Comparison of ENCODE assay signal across 11 mouse cellular contexts in the genomic region with DNA sequence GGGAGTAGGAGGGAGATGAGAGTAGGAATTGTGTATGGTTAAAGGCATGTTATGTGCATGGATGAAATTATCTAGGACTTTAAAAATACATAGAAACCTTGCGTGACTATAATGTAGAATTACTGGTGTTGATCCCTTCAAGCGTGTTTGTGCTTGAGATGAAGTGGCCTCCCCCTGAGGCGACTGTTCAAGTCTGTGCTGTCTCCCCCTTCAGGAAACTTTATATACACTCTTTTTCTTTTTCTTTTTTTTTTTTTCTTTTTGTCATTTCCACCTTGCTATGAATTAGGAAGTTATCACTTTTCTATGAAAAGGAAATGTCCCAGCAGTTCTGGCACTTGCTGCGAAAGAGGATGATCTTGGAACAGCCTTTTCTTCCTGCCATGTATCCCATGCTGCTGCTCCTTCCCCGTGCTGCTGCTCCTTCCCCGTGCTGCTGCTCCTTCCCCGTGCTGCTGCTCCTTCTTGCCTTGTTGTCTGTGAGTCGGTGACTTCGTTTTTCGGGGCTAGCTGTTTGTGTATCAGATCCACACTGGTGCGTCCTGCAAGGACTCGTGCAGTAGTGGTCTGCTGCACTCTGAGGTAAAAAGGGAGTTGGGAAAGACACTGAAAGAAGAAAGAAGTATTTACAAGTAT. TPM values are rescaled to one million over a fixed set of nuclear protein-coding genes. Genes with fewer than 3 reads are reported as not detected.
DNase-seq lines count a peak whose midpoint lies in the region; ATAC-seq and TF ChIP-seq lines count a peak whose summit lies in the region.
"Had no signal": no experiment of that assay in that cellular context is flagged by ENCODE, and none has a peak within 500 bp of the region (broad histone marks: within the 10 kb centered on the region; RNA-seq: fewer than 3 reads in every experiment).

No protein-coding gene starts in this region.

- H3K9ac ChIP-seq in midbrain, embryonic 14.5 days (replicated peaks; ENCODE audit: low read length): no peak overlapping the region
- no peak overlapping the region for H3K9ac ChIP-seq in stomach, embryonic 14.5 days (replicated peaks; ENCODE audit: low read depth, low read length)
- H3K9ac ChIP-seq: embryonic facial prominence, embryonic 13.5 days; hindbrain, embryonic 12.5 days; liver, embryonic 13.5 days had no signal

- no peaks in the 10 kb centered on the region for H3K9me3 ChIP-seq in midbrain, embryonic 10.5 days (replicated peaks)
- H3K9me3 ChIP-seq in midbrain, embryonic 14.5 days (ENCODE audit: control insufficient read depth, low read length): no peaks in the 10 kb centered on the region
- H3K9me3 ChIP-seq in stomach, embryonic 14.5 days (ENCODE audit: control insufficient read depth, low read depth, low read length): no peaks in the 10 kb centered on the region
- H3K9me3 ChIP-seq: embryonic facial prominence, embryonic 13.5 days; hindbrain, embryonic 12.5 days; liver, embryonic 13.5 days had no signal

- H3K4me1 ChIP-seq in kidney, adult 2 months (ENCODE audit: control insufficient read depth, insufficient read depth, low read length): peaks cover 22% of the 10 kb centered on the region
- peaks cover 31% of the 10 kb centered on the region for H3K4me1 ChIP-seq in midbrain, embryonic 10.5 days
- 0 out of 2 replicates have a peak, but pooled peaks cover 4% of the 10 kb centered on the region for H3K4me1 ChIP-seq in midbrain, embryonic 14.5 days (ENCODE audit: control insufficient read depth, insufficient read depth, low read length)
- peaks cover 34% of the 10 kb centered on the region for H3K4me1 ChIP-seq in stomach, embryonic 14.5 days (ENCODE audit: control insufficient read depth, insufficient read depth, low read length)

- H3K4me2 ChIP-seq in midbrain, embryonic 14.5 days (ENCODE audit: low read length): no peak overlapping the region
- no peak overlapping the region for H3K4me2 ChIP-seq in stomach, embryonic 14.5 days (replicated peaks; ENCODE audit: low read depth, low read length)
- H3K4me2 ChIP-seq: embryonic facial prominence, embryonic 13.5 days; hindbrain, embryonic 12.5 days; liver, embryonic 13.5 days had no signal

- H3K4me3 ChIP-seq in kidney, adult 2 months (ENCODE audit: insufficient read depth, low read depth, low read length): no peak overlapping the region
- no peak overlapping the region for H3K4me3 ChIP-seq in midbrain, embryonic 10.5 days
- H3K4me3 ChIP-seq in midbrain, embryonic 14.5 days (replicated peaks; ENCODE audit: low read depth, low read length): no peak overlapping the region
- H3K4me3 ChIP-seq in stomach, embryonic 14.5 days (ENCODE audit: low read depth, low read length): no peak overlapping the region
- H3K4me3 ChIP-seq: embryonic facial prominence, embryonic 13.5 days; hindbrain, embryonic 12.5 days; liver, embryonic 13.5 days had no signal

- TF ChIP-seq CTCF in kidney, adult 2 months (conservative IDR thresholded peaks at IDR 0.05; ENCODE audit: insufficient read depth, insufficient read length, low read depth, low read length): no peak

- 59% methylated on average over 12 of the region's 12 CpGs for WGBS in kidney, adult 2 months
- 83% methylated on average over 12 of the region's 12 CpGs for WGBS in midbrain, embryonic 10.5 days
- 74% methylated on average over 12 of the region's 12 CpGs for WGBS in midbrain, embryonic 14.5 days
- 79% methylated on average over 12 of the region's 12 CpGs for WGBS in stomach, embryonic 14.5 days

- no peak for ATAC-seq in midbrain, embryonic 14.5 days (ENCODE audit: low FRiP score, low TSS enrichment)
- ATAC-seq in stomach, embryonic 14.5 days (ENCODE audit: insufficient number of reproducible peaks, insufficient read depth, low FRiP score, low read depth): no peak

- no peaks in the 10 kb centered on the region for H3K36me3 ChIP-seq in kidney, adult 2 months (ENCODE audit: control insufficient read depth, insufficient read depth, low read length)
- H3K36me3 ChIP-seq in midbrain, embryonic 10.5 days: no peaks in the 10 kb centered on the region
- H3K36me3 ChIP-seq in midbrain, embryonic 14.5 days (ENCODE audit: control insufficient read depth, insufficient read depth, low read length): no peaks in the 10 kb centered on the region
- H3K36me3 ChIP-seq in stomach, embryonic 14.5 days (ENCODE audit: control insufficient read depth, insufficient read depth, low read length): no peaks in the 10 kb centered on the region
- H3K36me3 ChIP-seq: hindbrain, embryonic 12.5 days; liver, embryonic 13.5 days had no signal

- DNase-seq in adrenal gland, adult 2 months: peak; percentile 30
- no peak for DNase-seq in adrenal gland, postnatal 25 days
- no peak for DNase-seq in kidney, adult 2 months
- no peak for DNase-seq in kidney, adult 9 months
- no peak for DNase-seq in midbrain, embryonic 10.5 days (ENCODE audit: low spot score)
- no peak for DNase-seq in midbrain, embryonic 14.5 days
- no peak for DNase-seq in spleen, postnatal 36 days (ENCODE audit: low spot score in 2 of 2)
- DNase-seq: liver, embryonic 13.5 days had no signal

- H3K27ac ChIP-seq in kidney, adult 2 months (ENCODE audit: insufficient read depth, low read depth, low read length): peak overlapping the region; percentile 73
- H3K27ac ChIP-seq in midbrain, embryonic 10.5 days (replicated peaks): peak overlapping the region; percentile 55
- H3K27ac ChIP-seq in midbrain, embryonic 14.5 days (replicated peaks; ENCODE audit: low read depth, low read length): no peak overlapping the region
- H3K27ac ChIP-seq in stomach, embryonic 14.5 days (ENCODE audit: low read length): peak overlapping the region; percentile 74; the same call in 1 of the 2 replicates
- H3K27ac ChIP-seq: embryonic facial prominence, embryonic 13.5 days; hindbrain, embryonic 12.5 days; liver, embryonic 13.5 days had no signal

- TF ChIP-seq POLR2A in kidney, adult 2 months (IDR thresholded peaks at IDR 0.05; ENCODE audit: low read depth, low read length): no peak

- H3K27me3 ChIP-seq in kidney, adult 2 months (replicated peaks; ENCODE audit: control insufficient read depth, insufficient read depth, low read length): no peaks in the 10 kb centered on the region
- no peaks in the 10 kb centered on the region for H3K27me3 ChIP-seq in midbrain, embryonic 10.5 days (ENCODE audit: low read depth, poor library complexity, severe bottlenecking)
- no peaks in the 10 kb centered on the region for H3K27me3 ChIP-seq in midbrain, embryonic 14.5 days (ENCODE audit: control insufficient read depth, insufficient read depth, low read length)
- H3K27me3 ChIP-seq in stomach, embryonic 14.5 days (ENCODE audit: control insufficient read depth, insufficient read depth, low read length): no peaks in the 10 kb centered on the region
- H3K27me3 ChIP-seq: embryonic facial prominence, embryonic 13.5 days; hindbrain, embryonic 12.5 days had no signal

RNA-seq across cellular contexts. Expression of a gene that starts 40.0 kb away (rescaled TPM):
- 10 to 100 TPM; 43.1 to 46.6 TPM for total RNA-seq in adrenal gland, adult 2 months (2021)
- 9.4 and 11.6 TPM in 2 replicates for polyA plus RNA-seq in adrenal gland, adult 2 months (2012; rRNA removed)
- 48.3 and 51.8 TPM in 2 replicates for total RNA-seq in adrenal gland, postnatal 25 days (2021)
- 52.9 and 61.6 TPM in 2 replicates for polyA plus RNA-seq in kidney, adult 2 months (2012; rRNA removed)
- polyA plus RNA-seq in midbrain, embryonic 10.5 days (2016; fragmentation: Nextera tagmentation; extraction: Ambion mirVana): 48.7 and 50.2 TPM in 2 replicates
- polyA plus RNA-seq in midbrain, embryonic 14.5 days (2014; fragmentation: Nextera tagmentation; extraction: Ambion mirVana): 14.8 and 28.6 TPM in 2 replicates
- 85.5 and 93.2 TPM in 2 replicates for polyA plus RNA-seq in stomach, embryonic 14.5 days (2014; fragmentation: Nextera tagmentation; extraction: Ambion mirVana)
